Mouse (Mus musculus): Measurements from ENCODE around the gene Coq4. TPM values are rescaled to one million over a fixed set of nuclear protein-coding genes. Genes with fewer than 3 reads are reported as not detected.

Coq4 gene
- polyA plus RNA-seq (2014; fragmentation: Illumina TruSeq; extraction: RNeasy Lipid Tissue Mini Kit (QIAGEN cat#74804); ENCODE audit: low read depth, low replicate concordance) = 4.9 TPM

GRCm38 (mm10) chr2:29787104-29787917 lies at the start of gene Coq4:
Gene Coq4, plus strand, starts transcription at chr2:29787493.

GRCm38 (mm10) chr2:29751497-29751896 lies 35.8 kb upstream of the Coq4 start, which contains the start of gene Gm13420:
Gene Gm13420, minus strand, starts transcription at chr2:29751685.

GRCm38 (mm10) chr2:29787937-29788681 lies 816 bp downstream of the Coq4 start, which contains the start of gene Trub2:
Gene Trub2, minus strand, starts transcription at chr2:29788502.

GRCm38 (mm10) chr2:29802075-29802826 lies 15.0 kb downstream of the Coq4 start, which contains the start of gene Slc27a4:
Gene Slc27a4, plus strand, starts transcription at chr2:29802634.

GRCm38 (mm10) chr2:29820025-29820817 lies 32.9 kb downstream of the Coq4 start, which contains the start of gene Urm1:
Gene Urm1, plus strand, starts transcription at chr2:29820075.

Other genes starting within 250 kb of the Coq4 start
- 3.4 TPM for gene Rapgef1, start 167.8 kb upstream of the Coq4 start, polyA plus RNA-seq (2014; fragmentation: Illumina TruSeq; extraction: RNeasy Lipid Tissue Mini Kit (QIAGEN cat#74804); ENCODE audit: low read depth, low replicate concordance)
- not detected for gene Gm13420, start 35.8 kb upstream of the Coq4 start, polyA plus RNA-seq (2014; fragmentation: Illumina TruSeq; extraction: RNeasy Lipid Tissue Mini Kit (QIAGEN cat#74804); ENCODE audit: low read depth, low replicate concordance)
- gene Gm13547, start 28.2 kb upstream of the Coq4 start, polyA plus RNA-seq (2014; fragmentation: Illumina TruSeq; extraction: RNeasy Lipid Tissue Mini Kit (QIAGEN cat#74804); ENCODE audit: low read depth, low replicate concordance) = not detected
- gene Trub2, start 1.0 kb downstream of the Coq4 start, polyA plus RNA-seq (2014; fragmentation: Illumina TruSeq; extraction: RNeasy Lipid Tissue Mini Kit (QIAGEN cat#74804); ENCODE audit: low read depth, low replicate concordance) = 7.4 TPM
- gene Slc27a4, start 15.1 kb downstream of the Coq4 start, polyA plus RNA-seq (2014; fragmentation: Illumina TruSeq; extraction: RNeasy Lipid Tissue Mini Kit (QIAGEN cat#74804); ENCODE audit: low read depth, low replicate concordance) = 0.89 TPM
- 3.9 TPM for gene Urm1, start 32.6 kb downstream of the Coq4 start, polyA plus RNA-seq (2014; fragmentation: Illumina TruSeq; extraction: RNeasy Lipid Tissue Mini Kit (QIAGEN cat#74804); ENCODE audit: low read depth, low replicate concordance)
- gene Cercam, start 81.7 kb downstream of the Coq4 start, polyA plus RNA-seq (2014; fragmentation: Illumina TruSeq; extraction: RNeasy Lipid Tissue Mini Kit (QIAGEN cat#74804); ENCODE audit: low read depth, low replicate concordance) = 0.16 TPM
- 3.9 TPM for gene Odf2, start 101.7 kb downstream of the Coq4 start, polyA plus RNA-seq (2014; fragmentation: Illumina TruSeq; extraction: RNeasy Lipid Tissue Mini Kit (QIAGEN cat#74804); ENCODE audit: low read depth, low replicate concordance)
- 13.0 TPM for gene Gle1, start 147.9 kb downstream of the Coq4 start, polyA plus RNA-seq (2014; fragmentation: Illumina TruSeq; extraction: RNeasy Lipid Tissue Mini Kit (QIAGEN cat#74804); ENCODE audit: low read depth, low replicate concordance)
- gene Sptan1, start 178.1 kb downstream of the Coq4 start, polyA plus RNA-seq (2014; fragmentation: Illumina TruSeq; extraction: RNeasy Lipid Tissue Mini Kit (QIAGEN cat#74804); ENCODE audit: low read depth, low replicate concordance) = 44.5 TPM